Mouse (Mus musculus): ENCODE data around the gene Pgpep1. TPM values are rescaled to one million over a fixed set of nuclear protein-coding genes. Genes with fewer than 3 reads are reported as not detected.

Gene Pgpep1
- polyA plus RNA-seq, 1 experiment = 30.2 TPM

DNA sequence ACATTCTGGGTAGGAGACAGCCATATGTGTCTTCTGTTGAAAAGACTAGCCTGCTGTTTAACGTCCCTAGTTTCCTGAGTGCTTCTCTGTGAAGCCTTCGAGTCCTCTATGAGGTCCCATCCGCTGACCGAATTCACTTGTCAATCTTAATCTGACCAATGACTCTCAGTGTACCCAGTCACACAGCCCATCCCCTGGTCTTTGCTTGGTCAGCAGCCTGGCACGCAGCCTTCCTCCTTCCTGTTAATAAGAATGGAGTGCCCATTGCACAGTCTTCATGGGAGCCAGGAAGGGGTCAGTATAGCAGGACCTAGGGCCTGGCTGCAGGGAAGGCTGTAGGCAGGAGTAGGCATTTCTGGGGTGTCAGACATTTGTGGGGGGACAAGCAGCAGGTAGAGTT lies 45.7 kb downstream of the Pgpep1 start:
- TF ChIP-seq EP300 (IDR thresholded peaks at IDR 0.05; ENCODE audit: insufficient read depth, low read depth, low read length) (no peak), POLR2A (IDR thresholded peaks at IDR 0.05; ENCODE audit: insufficient read depth, low read length) (no peak), CTCF (IDR thresholded peaks at IDR 0.05; ENCODE audit: low read depth, low read length) (no peak)
- no peaks in the 10 kb centered on the region for H3K9me3 ChIP-seq (replicated peaks; ENCODE audit: control insufficient read depth, insufficient read depth, low read length, poor library complexity, severe bottlenecking)
- H3K4me3 ChIP-seq (ENCODE audit: low read depth, low read length) = no peak overlapping the region
- H3K36me3 ChIP-seq (ENCODE audit: control insufficient read depth, insufficient read depth, low read length, poor library complexity, severe bottlenecking) = no peaks in the 10 kb centered on the region
- H3K27me3 ChIP-seq (ENCODE audit: control insufficient read depth, insufficient read depth, low read length, poor library complexity, severe bottlenecking) = no peaks in the 10 kb centered on the region
- peaks cover 3% of the 10 kb centered on the region for H3K4me1 ChIP-seq (ENCODE audit: control insufficient read depth, insufficient read depth, low read length)
- no peak overlapping the region for H3K27ac ChIP-seq (ENCODE audit: insufficient read depth, low read length)
- no peak overlapping the region for H3K9ac ChIP-seq (ENCODE audit: low read depth, poor library complexity, severe bottlenecking)

GRCm38 (mm10) chr8:70613763-70614162 lies 46.4 kb downstream of the Pgpep1 start:
- Histone ChIP-seq H3K27me3 (ENCODE audit: control insufficient read depth, insufficient read depth, low read length, poor library complexity, severe bottlenecking) (no peaks in the 10 kb centered on the region), H3K4me1 (ENCODE audit: control insufficient read depth, insufficient read depth, low read length) (peaks cover 5% of the 10 kb centered on the region), H3K9ac (ENCODE audit: low read depth, poor library complexity, severe bottlenecking) (no peak overlapping the region), H3K36me3 (ENCODE audit: control insufficient read depth, insufficient read depth, low read length, poor library complexity, severe bottlenecking) (no peaks in the 10 kb centered on the region), H3K9me3 (replicated peaks; ENCODE audit: control insufficient read depth, insufficient read depth, low read length, poor library complexity, severe bottlenecking) (no peaks in the 10 kb centered on the region), H3K4me3 (ENCODE audit: low read depth, low read length) (no peak overlapping the region), H3K27ac (ENCODE audit: insufficient read depth, low read length) (no peak overlapping the region)
- TF ChIP-seq EP300 (IDR thresholded peaks at IDR 0.05; ENCODE audit: insufficient read depth, low read depth, low read length) (no peak), POLR2A (IDR thresholded peaks at IDR 0.05; ENCODE audit: insufficient read depth, low read length) (no peak), CTCF (IDR thresholded peaks at IDR 0.05; ENCODE audit: low read depth, low read length) (no peak)

GRCm38 (mm10) chr8:70611849-70612248 lies 48.3 kb downstream of the Pgpep1 start:
- Histone ChIP-seq H3K9me3 (replicated peaks; ENCODE audit: control insufficient read depth, insufficient read depth, low read length, poor library complexity, severe bottlenecking) (no peaks in the 10 kb centered on the region), H3K4me1 (ENCODE audit: control insufficient read depth, insufficient read depth, low read length) (peaks cover 2% of the 10 kb centered on the region), H3K36me3 (ENCODE audit: control insufficient read depth, insufficient read depth, low read length, poor library complexity, severe bottlenecking) (no peaks in the 10 kb centered on the region), H3K9ac (ENCODE audit: low read depth, poor library complexity, severe bottlenecking) (peak overlapping the region; percentile 95), H3K4me3 (ENCODE audit: low read depth, low read length) (peak overlapping the region; percentile 73), H3K27me3 (ENCODE audit: control insufficient read depth, insufficient read depth, low read length, poor library complexity, severe bottlenecking) (no peaks in the 10 kb centered on the region), H3K27ac (ENCODE audit: insufficient read depth, low read length) (no peak overlapping the region)
- TF ChIP-seq EP300 (IDR thresholded peaks at IDR 0.05; ENCODE audit: insufficient read depth, low read depth, low read length) (0 out of 2 replicates have a peak, but pooled peaks have one; percentile 46), POLR2A (IDR thresholded peaks at IDR 0.05; ENCODE audit: insufficient read depth, low read length) (no peak), CTCF (IDR thresholded peaks at IDR 0.05; ENCODE audit: low read depth, low read length) (peak; percentile 98)

DNA sequence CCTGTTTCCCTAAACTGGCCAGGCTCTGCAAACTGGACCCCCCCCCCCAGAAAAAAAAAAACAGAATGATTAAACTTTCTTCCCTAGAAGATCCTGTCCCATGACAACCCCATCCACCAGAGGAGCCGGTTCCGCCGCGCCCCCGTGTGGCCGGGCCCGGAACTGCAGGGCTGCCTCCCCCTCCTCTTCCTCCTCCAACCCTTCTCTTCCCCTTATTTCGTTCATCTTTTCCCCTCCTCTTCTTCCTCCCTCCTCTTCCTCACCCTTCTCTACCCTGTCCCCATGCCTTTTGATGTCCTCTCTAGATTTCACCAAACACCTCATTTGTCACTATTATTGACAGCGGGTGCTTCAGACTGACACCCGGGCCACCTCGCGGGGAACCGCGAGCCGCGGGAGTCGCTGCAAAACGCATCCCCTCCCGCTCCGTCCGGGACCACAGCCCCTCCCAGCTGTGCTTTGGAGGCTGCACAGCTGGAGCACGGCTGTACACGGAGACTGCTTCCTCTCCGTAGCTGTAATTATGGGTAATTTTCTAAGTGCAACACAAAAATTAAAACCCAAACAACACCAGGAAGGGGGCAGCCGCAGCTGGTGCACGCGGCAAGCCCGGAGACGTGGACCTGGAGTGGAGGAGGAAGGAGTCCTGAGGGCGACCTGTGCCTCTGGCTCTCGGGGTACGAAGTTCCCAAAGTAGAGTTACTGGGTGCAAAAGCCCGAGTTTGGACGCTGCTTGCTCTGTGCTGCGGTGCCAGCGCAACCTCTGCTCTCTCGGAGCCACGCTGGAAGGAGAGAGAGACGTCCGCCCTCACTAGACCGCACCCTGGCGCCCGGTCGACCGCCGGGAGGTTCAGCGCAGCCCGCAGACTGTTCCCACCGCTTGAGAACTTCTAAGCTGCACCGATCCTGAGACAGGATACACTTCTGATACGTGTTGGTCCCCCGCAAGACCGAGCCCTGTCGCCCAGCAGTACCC lies 49.1 kb downstream of the Pgpep1 start:
- no peak overlapping the region for H3K27ac ChIP-seq (ENCODE audit: insufficient read depth, low read length)
- TF ChIP-seq EP300 (IDR thresholded peaks at IDR 0.05; ENCODE audit: insufficient read depth, low read depth, low read length) (0 out of 2 replicates have a peak, but pooled peaks have one; percentile 20), POLR2A (IDR thresholded peaks at IDR 0.05; ENCODE audit: insufficient read depth, low read length) (no peak), CTCF (IDR thresholded peaks at IDR 0.05; ENCODE audit: low read depth, low read length) (peak; percentile 88)
- no peaks in the 10 kb centered on the region for H3K36me3 ChIP-seq (ENCODE audit: control insufficient read depth, insufficient read depth, low read length, poor library complexity, severe bottlenecking)
- H3K27me3 ChIP-seq (ENCODE audit: control insufficient read depth, insufficient read depth, low read length, poor library complexity, severe bottlenecking) = no peaks in the 10 kb centered on the region
- peaks cover 2% of the 10 kb centered on the region for H3K4me1 ChIP-seq (ENCODE audit: control insufficient read depth, insufficient read depth, low read length)
- H3K9me3 ChIP-seq (replicated peaks; ENCODE audit: control insufficient read depth, insufficient read depth, low read length, poor library complexity, severe bottlenecking) = no peaks in the 10 kb centered on the region
- H3K9ac ChIP-seq (ENCODE audit: low read depth, poor library complexity, severe bottlenecking) = peak overlapping the region; percentile 95
- peak overlapping the region; percentile 73 for H3K4me3 ChIP-seq (ENCODE audit: low read depth, low read length)

- peak overlapping the region; percentile 68 for H3K4me3 ChIP-seq (ENCODE audit: low read depth, low read length)
- H3K9me3 ChIP-seq (replicated peaks; ENCODE audit: control insufficient read depth, insufficient read depth, low read length, poor library complexity, severe bottlenecking) = no peaks in the 10 kb centered on the region
- TF ChIP-seq POLR2A (IDR thresholded peaks at IDR 0.05; ENCODE audit: insufficient read depth, low read length) (no peak), EP300 (IDR thresholded peaks at IDR 0.05; ENCODE audit: insufficient read depth, low read depth, low read length) (no peak), CTCF (IDR thresholded peaks at IDR 0.05; ENCODE audit: low read depth, low read length) (no peak)
- H3K4me1 ChIP-seq (ENCODE audit: control insufficient read depth, insufficient read depth, low read length) = peaks cover 2% of the 10 kb centered on the region
- H3K9ac ChIP-seq (ENCODE audit: low read depth, poor library complexity, severe bottlenecking) = peak overlapping the region; percentile 95
- no peaks in the 10 kb centered on the region for H3K27me3 ChIP-seq (ENCODE audit: control insufficient read depth, insufficient read depth, low read length, poor library complexity, severe bottlenecking)
- H3K36me3 ChIP-seq (ENCODE audit: control insufficient read depth, insufficient read depth, low read length, poor library complexity, severe bottlenecking) = no peaks in the 10 kb centered on the region
- peak overlapping the region; percentile 63 for H3K27ac ChIP-seq (ENCODE audit: insufficient read depth, low read length)
Observed at GRCm38 (mm10) chr8:70609849-70610795, 50.1 kb downstream of the Pgpep1 start.

Measured in ES-Bruce4 (cell line).